ENCODE assay signal across 14 mouse cellular contexts in genomic region chr11:94455161-94455820, GRCm38 (mm10). TPM values are rescaled to one million over a fixed set of nuclear protein-coding genes. Genes with fewer than 3 reads are reported as not detected.
DNase-seq lines count a peak whose midpoint lies in the region; ATAC-seq and TF ChIP-seq lines count a peak whose summit lies in the region.
"Had no signal": no experiment of that assay in that cellular context is flagged by ENCODE, and none has a peak within 500 bp of the region (broad histone marks: within the 10 kb centered on the region; RNA-seq: fewer than 3 reads in every experiment).

No protein-coding gene starts in this region.

- peak overlapping the region; percentile 25 for H3K27ac ChIP-seq in forebrain, embryonic 13.5 days
- H3K27ac ChIP-seq in forebrain, embryonic 16.5 days (ENCODE audit: low read length), result no peak overlapping the region
- peak overlapping the region; percentile 55 for H3K27ac ChIP-seq in layer of hippocampus, adult 2 months
- peak overlapping the region; percentile 28; the same call in 1 of the 2 replicates for H3K27ac ChIP-seq in embryonic facial prominence, embryonic 15.5 days (replicated peaks)
- H3K27ac ChIP-seq in liver, postnatal 0 days (ENCODE audit: low read depth), result no peak overlapping the region
- H3K27ac ChIP-seq: intestine, embryonic 15.5 days; limb, embryonic 15.5 days had no signal

- TF ChIP-seq EP300 in liver, postnatal 0 days (IDR thresholded peaks at IDR 0.05; ENCODE audit: low read depth), result no peak

- H3K27me3 ChIP-seq in forebrain, embryonic 13.5 days, result no peaks in the 10 kb centered on the region
- H3K27me3 ChIP-seq in forebrain, embryonic 16.5 days (replicated peaks; ENCODE audit: control insufficient read depth, insufficient read depth, low read length), result no peaks in the 10 kb centered on the region
- H3K27me3 ChIP-seq in embryonic facial prominence, embryonic 15.5 days, result no peaks in the 10 kb centered on the region
- 0 out of 2 replicates have a peak, but pooled peaks cover 4% of the 10 kb centered on the region for H3K27me3 ChIP-seq in liver, postnatal 0 days (ENCODE audit: insufficient read depth, low read length)
- H3K27me3 ChIP-seq: intestine, embryonic 15.5 days; limb, embryonic 15.5 days had no signal

- no peak for DNase-seq in layer of hippocampus, adult 2 months (ENCODE audit: low spot score in 2 of 2)
- DNase-seq in layer of hippocampus, adult 9-11 months, result no peak
- no peak for DNase-seq in liver, postnatal 0 days
- DNase-seq in gastrocnemius, postnatal 25 days, result no peak
- DNase-seq: adrenal gland, postnatal 14 days; B cell, adult 2 months; right cerebral cortex, postnatal 14 days had no signal

- ATAC-seq in forebrain, embryonic 13.5 days, result peak; percentile 56
- ATAC-seq in forebrain, embryonic 16.5 days, result no peak
- no peak for ATAC-seq in embryonic facial prominence, embryonic 15.5 days (ENCODE audit: insufficient number of reproducible peaks, low FRiP score, low TSS enrichment, low read depth)
- ATAC-seq in liver, postnatal 0 days, result no peak
- no peak for ATAC-seq in inflammation-experienced regulatory T-cells, adult 6 months
- ATAC-seq: intestine, embryonic 15.5 days had no signal

- no peaks in the 10 kb centered on the region for H3K9me3 ChIP-seq in forebrain, embryonic 13.5 days (replicated peaks)
- H3K9me3 ChIP-seq in forebrain, embryonic 16.5 days (ENCODE audit: control insufficient read depth, low read length), result no peaks in the 10 kb centered on the region
- no peaks in the 10 kb centered on the region for H3K9me3 ChIP-seq in embryonic facial prominence, embryonic 15.5 days (replicated peaks)
- H3K9me3 ChIP-seq in liver, postnatal 0 days (ENCODE audit: low read length), result no peaks in the 10 kb centered on the region
- H3K9me3 ChIP-seq: intestine, embryonic 15.5 days; limb, embryonic 15.5 days had no signal

- peaks cover 7% of the 10 kb centered on the region; the same call in 1 of the 2 replicates for H3K36me3 ChIP-seq in forebrain, embryonic 13.5 days (ENCODE audit: poor library complexity, severe bottlenecking)
- H3K36me3 ChIP-seq in forebrain, embryonic 16.5 days (ENCODE audit: control insufficient read depth, insufficient read depth), result no peaks in the 10 kb centered on the region
- H3K36me3 ChIP-seq in embryonic facial prominence, embryonic 15.5 days, result peaks cover 47% of the 10 kb centered on the region
- H3K36me3 ChIP-seq in liver, postnatal 0 days (replicated peaks; ENCODE audit: insufficient read depth, low read length), result no peaks in the 10 kb centered on the region
- H3K36me3 ChIP-seq: intestine, embryonic 15.5 days had no signal

- no peak for TF ChIP-seq CTCF in layer of hippocampus, adult 2 months (conservative IDR thresholded peaks at IDR 0.05)
- TF ChIP-seq CTCF in liver, postnatal 0 days (IDR thresholded peaks at IDR 0.05; ENCODE audit: low read depth), result no peak

- WGBS in forebrain, embryonic 13.5 days, result 68% methylated on average over 10 of the region's 10 CpGs
- 66% methylated on average over 10 of the region's 10 CpGs for WGBS in forebrain, embryonic 16.5 days
- WGBS in embryonic facial prominence, embryonic 15.5 days, result 60% methylated on average over 10 of the region's 10 CpGs
- 72% methylated on average over 10 of the region's 10 CpGs for WGBS in liver, postnatal 0 days (ENCODE audit: insufficient replicate concordance)

- no peak overlapping the region for H3K4me3 ChIP-seq in forebrain, embryonic 13.5 days
- H3K4me3 ChIP-seq in forebrain, embryonic 16.5 days (replicated peaks; ENCODE audit: low read length), result no peak overlapping the region
- H3K4me3 ChIP-seq in layer of hippocampus, adult 2 months, result no peak overlapping the region
- H3K4me3 ChIP-seq in embryonic facial prominence, embryonic 15.5 days (replicated peaks), result no peak overlapping the region
- no peak overlapping the region for H3K4me3 ChIP-seq in liver, postnatal 0 days (ENCODE audit: low read depth, low read length)
- H3K4me3 ChIP-seq: intestine, embryonic 15.5 days; limb, embryonic 15.5 days had no signal

- H3K9ac ChIP-seq in forebrain, embryonic 13.5 days, result 0 out of 2 replicates have a peak overlapping the region, but pooled peaks have one; percentile 21
- H3K9ac ChIP-seq in forebrain, embryonic 16.5 days (replicated peaks; ENCODE audit: low read depth, low read length), result no peak overlapping the region
- H3K9ac ChIP-seq in embryonic facial prominence, embryonic 15.5 days, result no peak overlapping the region
- no peak overlapping the region for H3K9ac ChIP-seq in liver, postnatal 0 days (replicated peaks)
- H3K9ac ChIP-seq: intestine, embryonic 15.5 days; limb, embryonic 15.5 days had no signal

- H3K4me2 ChIP-seq in forebrain, embryonic 13.5 days, result no peak overlapping the region
- H3K4me2 ChIP-seq in forebrain, embryonic 16.5 days (ENCODE audit: low read length), result no peak overlapping the region
- H3K4me2 ChIP-seq in embryonic facial prominence, embryonic 15.5 days (replicated peaks), result no peak overlapping the region
- peak overlapping the region; percentile 19 for H3K4me2 ChIP-seq in liver, postnatal 0 days (ENCODE audit: low read depth, low read length)
- H3K4me2 ChIP-seq: intestine, embryonic 15.5 days; limb, embryonic 15.5 days had no signal

- H3K4me1 ChIP-seq in forebrain, embryonic 13.5 days, result peaks cover 21% of the 10 kb centered on the region
- H3K4me1 ChIP-seq in forebrain, embryonic 16.5 days (replicated peaks; ENCODE audit: control insufficient read depth, insufficient read depth, low read length), result peaks cover 11% of the 10 kb centered on the region
- H3K4me1 ChIP-seq in embryonic facial prominence, embryonic 15.5 days, result peaks cover 35% of the 10 kb centered on the region
- no peaks in the 10 kb centered on the region for H3K4me1 ChIP-seq in liver, postnatal 0 days (ENCODE audit: insufficient read depth)

RNA-seq across cellular contexts. Expression of gene Cacna1g, which starts 18.7 kb away (rescaled TPM):
- polyA plus RNA-seq in forebrain, embryonic 13.5 days (2015; fragmentation: Nextera tagmentation; extraction: Ambion mirVana), result 5.4 and 8.4 TPM in 2 replicates
- polyA plus RNA-seq in forebrain, embryonic 16.5 days (2015; fragmentation: Nextera tagmentation; extraction: Ambion mirVana), result 5.4 and 12.1 TPM in 2 replicates
- 10 to 100 TPM; 61.0 to 74.0 TPM for total RNA-seq in layer of hippocampus, adult 2 months (2021)
- polyA plus RNA-seq in embryonic facial prominence, embryonic 15.5 days (2015; fragmentation: Nextera tagmentation; extraction: Ambion mirVana), result 29.1 and 30.3 TPM in 2 replicates
- polyA plus RNA-seq in liver, postnatal 0 days (2015; fragmentation: Nextera tagmentation; extraction: Ambion mirVana), result 0.14 and 0.29 TPM in 2 replicates
- total RNA-seq in gastrocnemius, postnatal 25 days (2021), result 1 to 10 TPM; 2.0 to 3.2 TPM
- not detected for polyA plus RNA-seq in inflammation-experienced regulatory T-cells, adult 6 months (2017; shearing (Covaris generic))

RNA-seq across cellular contexts. Expression of gene Spata20, which starts 30.7 kb away (rescaled TPM):
- 0.18 TPM in 1 of 2 replicates, not detected in the other for polyA plus RNA-seq in forebrain, embryonic 13.5 days (2015; fragmentation: Nextera tagmentation; extraction: Ambion mirVana)
- polyA plus RNA-seq in forebrain, embryonic 16.5 days (2015; fragmentation: Nextera tagmentation; extraction: Ambion mirVana), result 0.38 and 0.48 TPM in 2 replicates
- under 1 TPM in 1 of 2 experiments, not detected in 1; 0.18 TPM for total RNA-seq in layer of hippocampus, adult 2 months (2021)
- 0.16 and 1.2 TPM in 2 replicates for polyA plus RNA-seq in embryonic facial prominence, embryonic 15.5 days (2015; fragmentation: Nextera tagmentation; extraction: Ambion mirVana)
- polyA plus RNA-seq in liver, postnatal 0 days (2015; fragmentation: Nextera tagmentation; extraction: Ambion mirVana), result not detected in 2 replicates
- not detected for total RNA-seq in gastrocnemius, postnatal 25 days (2021)
- polyA plus RNA-seq in inflammation-experienced regulatory T-cells, adult 6 months (2017; shearing (Covaris generic)), result not detected
- total RNA-seq: adrenal gland, postnatal 14 days had no signal
- polyA plus RNA-seq: neural tube, embryonic 11.5 days had no signal

RNA-seq across cellular contexts. Expression of gene Epn3, which starts 44.5 kb away (rescaled TPM):
- 0.15 and 0.34 TPM in 2 replicates for polyA plus RNA-seq in forebrain, embryonic 13.5 days (2015; fragmentation: Nextera tagmentation; extraction: Ambion mirVana)
- polyA plus RNA-seq in forebrain, embryonic 16.5 days (2015; fragmentation: Nextera tagmentation; extraction: Ambion mirVana), result 0.26 and 0.35 TPM in 2 replicates
- 1 to 10 TPM; 1.6 TPM for total RNA-seq in layer of hippocampus, adult 2 months (2021)
- polyA plus RNA-seq in embryonic facial prominence, embryonic 15.5 days (2015; fragmentation: Nextera tagmentation; extraction: Ambion mirVana), result 11.7 and 11.8 TPM in 2 replicates
- polyA plus RNA-seq in liver, postnatal 0 days (2015; fragmentation: Nextera tagmentation; extraction: Ambion mirVana), result 0.21 and 0.22 TPM in 2 replicates
- under 1 TPM; 0.08 to 0.43 TPM for total RNA-seq in gastrocnemius, postnatal 25 days (2021)
- polyA plus RNA-seq in inflammation-experienced regulatory T-cells, adult 6 months (2017; shearing (Covaris generic)), result not detected

Comparison
In these comparisons a context has a peak if more than half of its experiments do, and no peak if none do; other contexts are left out.
1. H3K27ac ChIP-seq: peak in forebrain, embryonic 13.5 days (single experiment), layer of hippocampus, adult 2 months (single experiment) and embryonic facial prominence, embryonic 15.5 days (single experiment); none in forebrain, embryonic 16.5 days (single experiment) and liver, postnatal 0 days (single experiment).